Mouse (Mus musculus) liver, postnatal 0 days (tissue): ENCODE data around the gene Elovl6.

Experiments
- CTCF ChIP-seq: sonication (generic); IDR thresholded peaks from 2 replicates; pipeline ENCODE4 v1.5.1; 2016; ENCODE audit warnings: antibody characterized with exemption, low read depth
- EP300 ChIP-seq: IDR thresholded peaks from 2 replicates; pipeline ENCODE4 v1.6.1; 2016; ENCODE audit warnings: antibody characterized with exemption, low read depth, mild to moderate bottlenecking

- TF ChIP-seq CTCF: no peak
- TF ChIP-seq EP300: no peak
Observed at GRCm38 (mm10) chr3:129588753-129589152, 56.6 kb downstream of the Elovl6 start.
